Mouse (Mus musculus): ENCODE data around the gene Rasgrp1. TPM values are rescaled to one million over a fixed set of nuclear protein-coding genes. Genes with fewer than 3 reads are reported as not detected.

The Rasgrp1 gene
- polyA plus RNA-seq (2015; fragmentation: Nextera tagmentation; extraction: Ambion mirVana): 0.35 and 0.40 TPM in 2 replicates

GRCm38 (mm10) chr2:117342547-117343239, at the start of gene Rasgrp1:
TSS of gene Rasgrp1 (minus strand) at chr2:117343001.
- H3K4me3 ChIP-seq (replicated peaks): peak within 1 kb of the TSS; percentile 49
- 2% methylated on average over 56 of the region's 56 CpGs for WGBS (ENCODE audit: insufficient replicate concordance)
- peaks cover 12% of the 10 kb centered on the region; the same call in 1 of the 2 replicates for H3K4me1 ChIP-seq (replicated peaks)
- no peaks in the 10 kb centered on the region for H3K36me3 ChIP-seq
- no peaks in the 10 kb centered on the region for H3K9me3 ChIP-seq (replicated peaks)
- no peak within 1 kb of the TSS for H3K27ac ChIP-seq
- H3K27me3 ChIP-seq: peaks cover 34% of the 10 kb centered on the region
- no peak within 1 kb of the TSS for H3K9ac ChIP-seq
- peak within 1 kb of the TSS; percentile 64 for H3K4me2 ChIP-seq
- ATAC-seq (ENCODE audit: low read depth) (peak; percentile 34; the same call in 1 of the 2 replicates), DNase-seq (no peak)

- no peaks in the 10 kb centered on the region for H3K36me3 ChIP-seq
- no peaks in the 10 kb centered on the region for H3K4me1 ChIP-seq (replicated peaks)
- no peak overlapping the region for H3K27ac ChIP-seq
- no peaks in the 10 kb centered on the region for H3K27me3 ChIP-seq
- no peak overlapping the region for H3K4me3 ChIP-seq (replicated peaks)
- ATAC-seq (ENCODE audit: low read depth) (no peak), DNase-seq (no peak)
- no peaks in the 10 kb centered on the region for H3K9me3 ChIP-seq (replicated peaks)
- no peak overlapping the region for H3K4me2 ChIP-seq
- no peak overlapping the region for H3K9ac ChIP-seq
- 66% methylated on average over 17 of the region's 17 CpGs for whole genome bisulfite sequencing (ENCODE audit: insufficient replicate concordance)
Observed at GRCm38 (mm10) chr2:117389925-117390892, 47.4 kb upstream of the Rasgrp1 start.

GRCm38 (mm10) chr2:117389460-117389859, 46.7 kb upstream of the Rasgrp1 start:
- DNase-seq (no peak), ATAC-seq (ENCODE audit: low read depth) (no peak)
- Histone ChIP-seq H3K27ac (no peak overlapping the region), H3K4me2 (no peak overlapping the region), H3K4me3 (replicated peaks) (no peak overlapping the region), H3K4me1 (replicated peaks) (no peaks in the 10 kb centered on the region), H3K36me3 (no peaks in the 10 kb centered on the region), H3K27me3 (no peaks in the 10 kb centered on the region), H3K9me3 (replicated peaks) (no peaks in the 10 kb centered on the region), H3K9ac (no peak overlapping the region)
- 62% methylated on average over 3 of the region's 3 CpGs for WGBS (ENCODE audit: insufficient replicate concordance)

- 58% methylated on average over 4 of the region's 4 CpGs for WGBS (ENCODE audit: insufficient replicate concordance)
- Histone ChIP-seq H3K4me3 (replicated peaks) (no peak overlapping the region), H3K9me3 (replicated peaks) (no peaks in the 10 kb centered on the region), H3K36me3 (no peaks in the 10 kb centered on the region), H3K4me1 (replicated peaks) (no peaks in the 10 kb centered on the region), H3K9ac (no peak overlapping the region), H3K27me3 (no peaks in the 10 kb centered on the region), H3K4me2 (no peak overlapping the region), H3K27ac (no peak overlapping the region)
- DNase-seq: no peak
- no peak for ATAC-seq (ENCODE audit: low read depth)
Observed at GRCm38 (mm10) chr2:117388121-117388520, 45.3 kb upstream of the Rasgrp1 start.

GRCm38 (mm10) chr2:117386981-117387705, 44.3 kb upstream of the Rasgrp1 start:
- DNase-seq (no peak), ATAC-seq (ENCODE audit: low read depth) (no peak)
- no peaks in the 10 kb centered on the region for H3K36me3 ChIP-seq
- no peaks in the 10 kb centered on the region for H3K4me1 ChIP-seq (replicated peaks)
- H3K4me2 ChIP-seq: no peak overlapping the region
- H3K4me3 ChIP-seq (replicated peaks): no peak overlapping the region
- WGBS (ENCODE audit: insufficient replicate concordance): 69% methylated on average over 12 of the region's 12 CpGs
- H3K9ac ChIP-seq: no peak overlapping the region
- H3K27ac ChIP-seq: no peak overlapping the region
- H3K9me3 ChIP-seq (replicated peaks): no peaks in the 10 kb centered on the region
- H3K27me3 ChIP-seq: no peaks in the 10 kb centered on the region

- Histone ChIP-seq H3K36me3 (no peaks in the 10 kb centered on the region), H3K27me3 (no peaks in the 10 kb centered on the region), H3K9me3 (replicated peaks) (no peaks in the 10 kb centered on the region), H3K4me2 (no peak overlapping the region), H3K27ac (no peak overlapping the region), H3K4me3 (replicated peaks) (no peak overlapping the region), H3K4me1 (replicated peaks) (no peaks in the 10 kb centered on the region), H3K9ac (no peak overlapping the region)
- 40% methylated on average over 7 of the region's 7 CpGs for WGBS (ENCODE audit: insufficient replicate concordance)
- DNase-seq (no peak), ATAC-seq (ENCODE audit: low read depth) (no peak)
Observed at GRCm38 (mm10) chr2:117386036-117386590, 43.3 kb upstream of the Rasgrp1 start.

- Histone ChIP-seq H3K4me3 (replicated peaks) (no peak overlapping the region), H3K27ac (no peak overlapping the region), H3K36me3 (no peaks in the 10 kb centered on the region), H3K9ac (no peak overlapping the region), H3K4me2 (no peak overlapping the region), H3K27me3 (no peaks in the 10 kb centered on the region), H3K4me1 (replicated peaks) (no peaks in the 10 kb centered on the region), H3K9me3 (replicated peaks) (no peaks in the 10 kb centered on the region)
- ATAC-seq (ENCODE audit: low read depth) (no peak), DNase-seq (no peak)
- 54% methylated on average over 3 of the region's 3 CpGs for WGBS (ENCODE audit: insufficient replicate concordance)
Observed at GRCm38 (mm10) chr2:117381314-117381713, 38.5 kb upstream of the Rasgrp1 start.

- no peak overlapping the region for H3K27ac ChIP-seq
- ATAC-seq (ENCODE audit: low read depth) (no peak), DNase-seq (no peak)
- no peak overlapping the region for H3K4me3 ChIP-seq (replicated peaks)
- H3K4me1 ChIP-seq (replicated peaks): no peaks in the 10 kb centered on the region
- no peaks in the 10 kb centered on the region for H3K9me3 ChIP-seq (replicated peaks)
- H3K27me3 ChIP-seq: no peaks in the 10 kb centered on the region
- no peak overlapping the region for H3K4me2 ChIP-seq
- 16% methylated on average over 2 of the region's 2 CpGs for WGBS (ENCODE audit: insufficient replicate concordance)
- no peak overlapping the region for H3K9ac ChIP-seq
- no peaks in the 10 kb centered on the region for H3K36me3 ChIP-seq
Observed at GRCm38 (mm10) chr2:117374293-117374830, 31.6 kb upstream of the Rasgrp1 start.

- H3K36me3 ChIP-seq: no peaks in the 10 kb centered on the region
- no peak overlapping the region for H3K9ac ChIP-seq
- no peak overlapping the region for H3K4me2 ChIP-seq
- H3K4me3 ChIP-seq (replicated peaks): no peak overlapping the region
- DNase-seq (no peak), ATAC-seq (ENCODE audit: low read depth) (no peak)
- no peaks in the 10 kb centered on the region for H3K9me3 ChIP-seq (replicated peaks)
- WGBS (ENCODE audit: insufficient replicate concordance): 76% methylated on average over 1 of the region's 1 CpGs
- no peaks in the 10 kb centered on the region for H3K4me1 ChIP-seq (replicated peaks)
- H3K27me3 ChIP-seq: no peaks in the 10 kb centered on the region
- no peak overlapping the region for H3K27ac ChIP-seq
Observed at GRCm38 (mm10) chr2:117371706-117372105, 28.9 kb upstream of the Rasgrp1 start.

- H3K9me3 ChIP-seq (replicated peaks): no peaks in the 10 kb centered on the region
- 43% methylated on average over 3 of the region's 3 CpGs for WGBS (ENCODE audit: insufficient replicate concordance)
Observed at GRCm38 (mm10) chr2:117366478-117366877, 23.7 kb upstream of the Rasgrp1 start.

More at GRCm38 (mm10) chr2:117366478-117366877, 23.7 kb upstream of the Rasgrp1 start:
- no peak for DNase-seq
- no peaks in the 10 kb centered on the region for H3K36me3 ChIP-seq
- no peak for ATAC-seq (ENCODE audit: low read depth)
- no peak overlapping the region for H3K9ac ChIP-seq
- H3K4me2 ChIP-seq: no peak overlapping the region
- H3K4me3 ChIP-seq (replicated peaks): no peak overlapping the region
- no peaks in the 10 kb centered on the region for H3K4me1 ChIP-seq (replicated peaks)
- H3K27me3 ChIP-seq: no peaks in the 10 kb centered on the region
- no peak overlapping the region for H3K27ac ChIP-seq

All from liver, embryonic 13.5 days (tissue).